Mouse (Mus musculus) midbrain, embryonic 14.5 days (tissue): ENCODE measurements around the gene Prtg. TPM values are rescaled to one million over a fixed set of nuclear protein-coding genes. Genes with fewer than 3 reads are reported as not detected.

ENCODE experiments used
- ATAC-seq: fragments of 200-750 bp; cut with Nextera tagmentation; 2 replicates; pipeline ENCODE4 v1.8.0; 2017; ENCODE audit warnings: moderate number of reproducible peaks, moderate library complexity; ENCODE audit not compliant: low FRiP score, low TSS enrichment
- DNase-seq: peaks from one replicate; pipeline ENCODE4 v3.0.0-alpha.2; 2015
- H3K27ac ChIP-seq: fragments of 300-500 bp; sonication (generic); replicated peaks from 2 replicates; pipeline ENCODE4 v1.5.1; 2014; ENCODE audit warnings: mild to moderate bottlenecking, low read depth, low read length, moderate library complexity
- H3K27me3 ChIP-seq: fragments of 300-500 bp; sonication (generic); 2 replicates; pipeline ENCODE4 v1.6.1; 2014; ENCODE audit warnings: low read length, control low read depth, mixed read lengths; ENCODE audit not compliant: control insufficient read depth, insufficient read depth
- H3K36me3 ChIP-seq: fragments of 300-500 bp; sonication (generic); 2 replicates; pipeline ENCODE4 v1.6.1; 2014; ENCODE audit warnings: low read length, control low read depth; ENCODE audit not compliant: control insufficient read depth, insufficient read depth
- H3K4me1 ChIP-seq: fragments of 300-500 bp; sonication (generic); 2 replicates; pipeline ENCODE4 v1.6.1; 2014; ENCODE audit warnings: mild to moderate bottlenecking, antibody characterized with exemption, low read length, control low read depth; ENCODE audit not compliant: control insufficient read depth, insufficient read depth
- H3K4me2 ChIP-seq: fragments of 300-500 bp; sonication (generic); 2 replicates; pipeline ENCODE4 v1.6.1; 2014; ENCODE audit warnings: mild to moderate bottlenecking, low read length, moderate library complexity
- H3K4me3 ChIP-seq: fragments of 300-500 bp; sonication (generic); replicated peaks from 2 replicates; pipeline ENCODE4 v1.5.1; 2014; ENCODE audit warnings: low read depth, low read length
- H3K9ac ChIP-seq: fragments of 300-500 bp; sonication (generic); replicated peaks from 2 replicates; pipeline ENCODE4 v1.6.1; 2014; ENCODE audit warnings: mild to moderate bottlenecking, low read length, moderate library complexity
- H3K9me3 ChIP-seq: fragments of 300-500 bp; sonication (generic); 2 replicates; pipeline ENCODE4 v1.6.1; 2016; ENCODE audit warnings: low read length, control low read depth, mixed read lengths; ENCODE audit not compliant: control insufficient read depth
- WGBS: fragments of 180-500 bp; shearing (Covaris S2); extraction: QIAGEN DNeasy Blood & Tissue Kit; methylation state at CpG from one replicate; pipeline ENCODE4 v1.1.7; 2014; 5-methylcytosine and 5-hydroxymethylcytosine counted together
- polyA plus RNA-seq: library from polyadenylated mRNA; unstranded; fragments of >200 nt; fragmentation: Nextera tagmentation; extraction: Ambion mirVana; gene quantifications from 2 replicates; pipeline ENCODE4 v1.2.1, GENCODE M21; 2014

Prtg gene
- polyA plus RNA-seq, 1 experiment from 2014 or later: 0.54 TPM

- H3K27me3 ChIP-seq: no peaks in the 10 kb centered on the region
- no peak for DNase-seq
- H3K36me3 ChIP-seq: no peaks in the 10 kb centered on the region
- 45% methylated on average over 5 of the region's 5 CpGs for WGBS
- no peak for ATAC-seq
- H3K4me3 ChIP-seq: no peak overlapping the region
- no peaks in the 10 kb centered on the region for H3K9me3 ChIP-seq
- no peak overlapping the region for H3K27ac ChIP-seq
- H3K9ac ChIP-seq: no peak overlapping the region
- no peak overlapping the region for H3K4me2 ChIP-seq
- H3K4me1 ChIP-seq: no peaks in the 10 kb centered on the region
Observed at GRCm38 (mm10) chr9:72780694-72781093, 26.0 kb upstream of the Prtg start.

- no peaks in the 10 kb centered on the region for H3K27me3 ChIP-seq
- H3K9ac ChIP-seq: no peak overlapping the region
- no peak overlapping the region for H3K27ac ChIP-seq
- no peaks in the 10 kb centered on the region for H3K36me3 ChIP-seq
- H3K4me3 ChIP-seq: no peak overlapping the region
- DNase-seq (no peak), ATAC-seq (no peak)
- H3K4me2 ChIP-seq: no peak overlapping the region
- no peaks in the 10 kb centered on the region for H3K4me1 ChIP-seq
- 54% methylated on average over 4 of the region's 4 CpGs for WGBS
- no peaks in the 10 kb centered on the region for H3K9me3 ChIP-seq
Observed at GRCm38 (mm10) chr9:72781466-72781865, 25.2 kb upstream of the Prtg start.

- H3K36me3 ChIP-seq: no peaks in the 10 kb centered on the region
Observed at GRCm38 (mm10) chr9:72782121-72782520, 24.6 kb upstream of the Prtg start.

GRCm38 (mm10) chr9:72787732-72788131 lies 18.9 kb upstream of the Prtg start:
- WGBS: 93% methylated on average over 1 of the region's 1 CpGs
- Histone ChIP-seq H3K9me3 (no peaks in the 10 kb centered on the region), H3K4me2 (no peak overlapping the region), H3K9ac (no peak overlapping the region), H3K36me3 (no peaks in the 10 kb centered on the region), H3K4me3 (no peak overlapping the region), H3K27me3 (no peaks in the 10 kb centered on the region), H3K27ac (no peak overlapping the region), H3K4me1 (no peaks in the 10 kb centered on the region)
- no peak for DNase-seq
- no peak for ATAC-seq

More at GRCm38 (mm10) chr9:72782121-72782520, 24.6 kb upstream of the Prtg start:
- Histone ChIP-seq H3K27me3 (no peaks in the 10 kb centered on the region), H3K27ac (no peak overlapping the region), H3K4me1 (no peaks in the 10 kb centered on the region), H3K9me3 (no peaks in the 10 kb centered on the region), H3K4me3 (no peak overlapping the region), H3K9ac (no peak overlapping the region), H3K4me2 (no peak overlapping the region)
- no peak for DNase-seq
- no peak for ATAC-seq
- whole genome bisulfite sequencing: 69% methylated on average over 8 of the region's 8 CpGs

GRCm38 (mm10) chr9:72790530-72791212 lies 16.0 kb upstream of the Prtg start:
- no peaks in the 10 kb centered on the region for H3K9me3 ChIP-seq

GRCm38 (mm10) chr9:72791213-72791582 lies 15.5 kb upstream of the Prtg start:
- Histone ChIP-seq H3K4me2 (no peak overlapping the region), H3K4me3 (no peak overlapping the region), H3K4me1 (no peaks in the 10 kb centered on the region), H3K9ac (no peak overlapping the region), H3K36me3 (no peaks in the 10 kb centered on the region), H3K27me3 (no peaks in the 10 kb centered on the region), H3K9me3 (no peaks in the 10 kb centered on the region), H3K27ac (no peak overlapping the region)
- DNase-seq: no peak
- no peak for ATAC-seq
- 44% methylated on average over 10 of the region's 10 CpGs for WGBS

More at GRCm38 (mm10) chr9:72790530-72791212, 16.0 kb upstream of the Prtg start:
- H3K27ac ChIP-seq: no peak overlapping the region
- ATAC-seq (no peak), DNase-seq (no peak)
- no peak overlapping the region for H3K4me3 ChIP-seq
- H3K4me2 ChIP-seq: no peak overlapping the region
- WGBS: 55% methylated on average over 14 of the region's 14 CpGs
- no peaks in the 10 kb centered on the region for H3K36me3 ChIP-seq
- no peaks in the 10 kb centered on the region for H3K27me3 ChIP-seq
- H3K4me1 ChIP-seq: no peaks in the 10 kb centered on the region
- H3K9ac ChIP-seq: no peak overlapping the region

GRCm38 (mm10) chr9:72791681-72792080 lies 15.0 kb upstream of the Prtg start:
- no peak for DNase-seq
- Histone ChIP-seq H3K9ac (no peak overlapping the region), H3K4me2 (no peak overlapping the region)

GRCm38 (mm10) chr9:72795243-72795642 lies 11.4 kb upstream of the Prtg start:
- DNase-seq: no peak
- Histone ChIP-seq H3K36me3 (no peaks in the 10 kb centered on the region), H3K9ac (no peak overlapping the region), H3K4me3 (no peak overlapping the region), H3K27me3 (no peaks in the 10 kb centered on the region), H3K4me1 (no peaks in the 10 kb centered on the region), H3K9me3 (no peaks in the 10 kb centered on the region), H3K27ac (no peak overlapping the region), H3K4me2 (no peak overlapping the region)
- ATAC-seq: no peak
- WGBS: 84% methylated on average over 3 of the region's 3 CpGs

More at GRCm38 (mm10) chr9:72791681-72792080, 15.0 kb upstream of the Prtg start:
- 11% methylated on average over 6 of the region's 6 CpGs for WGBS
- Histone ChIP-seq H3K27me3 (no peaks in the 10 kb centered on the region), H3K27ac (no peak overlapping the region), H3K9me3 (no peaks in the 10 kb centered on the region), H3K4me1 (no peaks in the 10 kb centered on the region), H3K4me3 (no peak overlapping the region), H3K36me3 (no peaks in the 10 kb centered on the region)
- ATAC-seq: no peak

- Histone ChIP-seq H3K4me3 (no peak overlapping the region), H3K4me2 (no peak overlapping the region), H3K27ac (no peak overlapping the region), H3K9ac (no peak overlapping the region), H3K9me3 (no peaks in the 10 kb centered on the region), H3K4me1 (no peaks in the 10 kb centered on the region), H3K27me3 (no peaks in the 10 kb centered on the region), H3K36me3 (no peaks in the 10 kb centered on the region)
- DNase-seq (no peak), ATAC-seq (no peak)
- 56% methylated on average over 9 of the region's 9 CpGs for WGBS
Observed at GRCm38 (mm10) chr9:72797136-72797621, 9.5 kb upstream of the Prtg start.
